Mouse (Mus musculus): ENCODE results near the gene Gstm4.
"Not testable (repeated sequence)": the region's sequence is repeated elsewhere in the genome, so short reads cannot be mapped to it uniquely, and the experiment has no call there.

GRCm38 (mm10) chr3:108016468-108016867 lies 28.2 kb downstream of the Gstm4 start:
- not testable (repeated sequence) for TF ChIP-seq MYOG (IDR thresholded peaks at IDR 0.05; ENCODE audit: control insufficient read depth, extremely low read depth, insufficient read length); CTCF (IDR thresholded peaks at IDR 0.05; ENCODE audit: control insufficient read depth, insufficient read depth, insufficient read length); MAX (IDR thresholded peaks at IDR 0.05); MYOD1 (IDR thresholded peaks at IDR 0.05; ENCODE audit: control insufficient read depth, insufficient read length, low read depth); USF1 (IDR thresholded peaks at IDR 0.05; ENCODE audit: low read depth); CEBPB (IDR thresholded peaks at IDR 0.05; ENCODE audit: low read depth); FOSL1 (IDR thresholded peaks at IDR 0.05; ENCODE audit: insufficient read depth, low read length, poor library complexity, severe bottlenecking)

All from C2C12 (cell line).